Mouse (Mus musculus) neural tube, embryonic 14.5 days (tissue): ENCODE measurements around the gene Prtn3. TPM values are rescaled to one million over a fixed set of nuclear protein-coding genes. Genes with fewer than 3 reads are reported as not detected.

Source experiments
- ATAC-seq: fragments of 200-750 bp; cut with Nextera tagmentation; 2 replicates; pipeline ENCODE4 v1.8.0; 2017; ENCODE audit warnings: low read depth, mild to moderate bottlenecking, moderate TSS enrichment, moderate library complexity
- H3K27ac ChIP-seq: fragments of 300-500 bp; sonication (generic); 2 replicates; pipeline ENCODE4 v1.5.1; 2014; ENCODE audit warnings: low read depth, mild to moderate bottlenecking, control low read depth, low read length, moderate library complexity, mixed read lengths
- H3K27me3 ChIP-seq: fragments of 300-500 bp; sonication (generic); 2 replicates; pipeline ENCODE4 v1.6.1; 2014; ENCODE audit warnings: low read length; ENCODE audit not compliant: control insufficient read depth, insufficient read depth
- H3K36me3 ChIP-seq: fragments of 300-500 bp; sonication (generic); 2 replicates; pipeline ENCODE4 v1.6.1; 2014; ENCODE audit warnings: low read length, mixed read lengths; ENCODE audit not compliant: control insufficient read depth, insufficient read depth
- H3K4me1 ChIP-seq: fragments of 300-500 bp; sonication (generic); 2 replicates; pipeline ENCODE4 v1.6.1; 2014; ENCODE audit warnings: low read length; ENCODE audit not compliant: control insufficient read depth, insufficient read depth
- H3K4me2 ChIP-seq: fragments of 300-500 bp; sonication (generic); 2 replicates; pipeline ENCODE4 v1.6.1; 2014; ENCODE audit warnings: mild to moderate bottlenecking, low read depth, low read length, control low read depth
- H3K4me3 ChIP-seq: fragments of 300-500 bp; sonication (generic); 2 replicates; pipeline ENCODE4 v1.5.1; 2014; ENCODE audit warnings: low read depth, low read length, control low read depth, mixed read lengths
- H3K9ac ChIP-seq: fragments of 300-500 bp; sonication (generic); replicated peaks from 2 replicates; pipeline ENCODE4 v1.6.1; 2014; ENCODE audit warnings: low read depth, mild to moderate bottlenecking, control low read depth, low read length, mixed read lengths
- H3K9me3 ChIP-seq: fragments of 300-500 bp; sonication (generic); 2 replicates; pipeline ENCODE4 v1.6.1; 2016; ENCODE audit warnings: low read length; ENCODE audit not compliant: control insufficient read depth
- WGBS: fragments of 180-500 bp; shearing (Covaris S2); extraction: QIAGEN DNeasy Blood & Tissue Kit; methylation state at CpG from one replicate; pipeline ENCODE4 v1.1.7; 2014; 5-methylcytosine and 5-hydroxymethylcytosine counted together
- polyA plus RNA-seq: library from polyadenylated mRNA; unstranded; fragments of >200 nt; fragmentation: Nextera tagmentation; extraction: Ambion mirVana; gene quantifications from 2 replicates; pipeline ENCODE4 v1.2.1, GENCODE M21; 2014

Prtn3 gene
- polyA plus RNA-seq, 1 experiment from 2014 or later: 11.1 TPM

GRCm38 (mm10) chr10:79853392-79853791, 20.9 kb upstream of the Prtn3 start:
- H3K4me3 ChIP-seq: peak overlapping the region; percentile 97
- H3K36me3 ChIP-seq: peaks cover 9% of the 10 kb centered on the region
- no peaks in the 10 kb centered on the region for H3K27me3 ChIP-seq
- ATAC-seq: peak; percentile 26
- peak overlapping the region; percentile 99 for H3K27ac ChIP-seq
- peak overlapping the region; percentile 64 for H3K9ac ChIP-seq
- H3K4me2 ChIP-seq: peak overlapping the region; percentile 95
- WGBS: 0% methylated on average over 15 of the region's 15 CpGs
- no peaks in the 10 kb centered on the region for H3K9me3 ChIP-seq
- H3K4me1 ChIP-seq: peaks cover 51% of the 10 kb centered on the region

DNA sequence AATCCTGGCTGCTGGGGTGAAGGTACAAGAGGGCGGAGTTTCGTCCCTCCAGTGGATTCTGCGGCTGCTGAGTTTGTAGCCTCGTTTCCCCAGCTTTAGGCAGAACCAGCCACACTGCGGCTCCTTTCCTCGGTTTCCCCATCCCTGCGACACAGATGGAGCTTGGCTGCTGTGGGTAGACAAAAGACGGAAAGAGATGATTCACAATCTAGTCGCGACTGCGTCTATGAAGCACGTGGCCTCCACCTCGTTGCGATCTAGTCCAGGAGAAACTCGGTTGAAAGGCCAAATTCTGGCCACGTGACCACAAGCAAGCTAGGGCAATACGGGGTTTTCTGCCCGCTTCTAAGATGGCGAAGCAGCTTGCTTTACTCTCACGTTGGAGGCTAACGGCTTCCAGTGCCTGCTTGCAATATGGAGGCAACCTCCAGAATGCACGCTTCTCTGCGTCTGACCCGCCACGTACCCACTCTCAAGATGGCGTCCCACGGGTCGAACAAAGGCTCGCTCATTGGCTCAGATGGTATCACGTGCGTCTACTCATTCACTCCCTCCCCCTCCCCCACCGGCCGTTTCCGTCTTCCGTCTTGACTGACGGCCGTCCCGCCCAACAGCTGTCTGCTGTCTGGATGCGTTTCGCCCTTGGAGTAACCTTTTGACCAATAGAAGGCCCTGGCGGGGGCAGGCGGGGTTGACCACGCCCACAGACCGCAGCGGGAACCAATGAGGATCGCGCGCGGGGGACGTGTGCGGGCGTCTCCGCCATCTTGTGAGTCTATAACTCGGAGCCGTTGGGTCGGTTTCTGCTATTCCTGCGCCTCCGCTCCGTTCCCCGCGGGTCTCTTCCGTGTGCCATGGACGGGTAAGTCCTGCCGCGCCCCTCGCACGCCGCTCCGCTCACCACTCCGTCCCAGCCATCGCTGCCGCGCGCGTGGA, 20.1 kb upstream of the Prtn3 start, which contains the start of gene Ptbp1:
TSS of gene Ptbp1 (plus strand) at position 568 of the 936 bp plus-strand sequence.
- Histone ChIP-seq H3K36me3 (peaks cover 15% of the 10 kb centered on the region), H3K4me1 (peaks cover 56% of the 10 kb centered on the region), H3K27ac (peak within 1 kb of the TSS; percentile 99), H3K27me3 (no peaks in the 10 kb centered on the region), H3K9ac (peak within 1 kb of the TSS; percentile 96), H3K4me2 (peak within 1 kb of the TSS; percentile 99), H3K9me3 (no peaks in the 10 kb centered on the region), H3K4me3 (peak within 1 kb of the TSS; percentile 97)
- under 1% methylated on average over 75 of the region's 75 CpGs for WGBS
- peak; percentile 93 for ATAC-seq

GRCm38 (mm10) chr10:79854801-79855541, 19.3 kb upstream of the Prtn3 start:
- Histone ChIP-seq H3K9me3 (no peaks in the 10 kb centered on the region), H3K4me1 (peaks cover 58% of the 10 kb centered on the region), H3K27ac (peak overlapping the region; percentile 99), H3K4me2 (peak overlapping the region; percentile 99), H3K9ac (peak overlapping the region; percentile 96), H3K4me3 (peak overlapping the region; percentile 97), H3K36me3 (peaks cover 24% of the 10 kb centered on the region), H3K27me3 (no peaks in the 10 kb centered on the region)
- WGBS: under 1% methylated on average over 77 of the region's 83 CpGs
- ATAC-seq: peak; percentile 36

DNA sequence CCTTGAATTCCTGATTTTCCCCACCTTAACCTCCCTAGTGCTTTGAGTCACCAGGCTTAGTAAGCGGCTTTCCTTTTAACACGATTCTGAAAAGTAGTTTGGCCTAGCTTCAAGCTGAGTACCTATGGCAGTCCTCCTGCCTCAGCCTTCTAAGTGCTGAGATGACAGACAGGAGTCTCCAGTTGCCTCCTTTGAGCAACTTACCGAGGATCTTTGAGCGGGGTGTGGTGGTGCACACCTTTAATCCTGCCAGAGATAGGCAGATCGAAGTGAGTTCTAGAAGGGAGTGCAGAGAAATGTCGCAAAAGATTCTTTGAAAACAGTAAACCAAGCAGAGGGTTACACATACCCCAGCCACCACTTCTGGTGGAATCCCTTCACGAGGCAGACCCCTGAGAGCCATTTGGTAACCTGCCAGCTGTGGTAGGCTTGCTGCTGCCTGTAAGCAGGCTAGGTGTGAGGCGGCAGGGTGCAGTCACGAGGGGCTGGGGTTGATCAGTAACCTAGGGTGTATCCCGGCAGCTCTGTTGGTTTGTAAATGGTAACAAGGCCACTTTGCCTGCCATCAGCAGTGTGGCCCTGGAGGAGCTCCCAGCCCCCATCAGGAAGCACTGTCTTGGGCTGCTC, 18.6 kb upstream of the Prtn3 start:
- Histone ChIP-seq H3K27me3 (no peaks in the 10 kb centered on the region; the same call in 1 of the 2 replicates), H3K9me3 (no peaks in the 10 kb centered on the region), H3K36me3 (peaks cover 31% of the 10 kb centered on the region), H3K27ac (peak overlapping the region; percentile 99), H3K4me1 (peaks cover 58% of the 10 kb centered on the region), H3K4me3 (peak overlapping the region; percentile 97), H3K9ac (peak overlapping the region; percentile 96), H3K4me2 (peak overlapping the region; percentile 99)
- ATAC-seq: no peak
- 3% methylated on average over 10 of the region's 10 CpGs for WGBS

DNA sequence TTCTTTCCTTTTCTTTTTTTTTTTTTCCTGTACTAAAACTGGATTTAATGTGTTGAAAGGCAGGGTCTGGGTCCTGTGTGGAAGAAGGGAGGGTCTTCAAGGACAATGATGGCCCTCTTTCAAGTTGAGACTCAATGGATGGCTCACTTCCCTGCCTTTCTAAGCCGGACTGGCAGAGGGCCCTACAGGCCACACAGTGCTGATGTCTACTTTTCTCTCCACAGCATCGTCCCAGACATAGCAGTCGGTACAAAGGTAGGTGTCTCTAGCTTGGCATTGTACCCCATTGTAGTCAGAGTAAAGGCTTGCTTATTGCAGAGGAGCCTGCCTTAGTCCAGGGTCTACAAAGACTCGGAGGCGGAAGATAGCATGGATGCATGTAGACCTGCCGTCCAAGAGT, 18.0 kb upstream of the Prtn3 start:
- H3K27me3 ChIP-seq: no peaks in the 10 kb centered on the region; the same call in 1 of the 2 replicates
- H3K4me1 ChIP-seq: peaks cover 58% of the 10 kb centered on the region
- H3K4me2 ChIP-seq: peak overlapping the region; percentile 99
- peaks cover 37% of the 10 kb centered on the region for H3K36me3 ChIP-seq
- no peaks in the 10 kb centered on the region for H3K9me3 ChIP-seq
- no peak for ATAC-seq
- peak overlapping the region; percentile 97 for H3K4me3 ChIP-seq
- H3K9ac ChIP-seq: peak overlapping the region; percentile 96
- 50% methylated on average over 6 of the region's 6 CpGs for WGBS
- H3K27ac ChIP-seq: peak overlapping the region; percentile 99; the same call in 1 of the 2 replicates

GRCm38 (mm10) chr10:79856704-79857451, 17.4 kb upstream of the Prtn3 start:
- Histone ChIP-seq H3K4me1 (peaks cover 54% of the 10 kb centered on the region), H3K27me3 (no peaks in the 10 kb centered on the region; the same call in 1 of the 2 replicates), H3K9ac (peak overlapping the region; percentile 96), H3K9me3 (no peaks in the 10 kb centered on the region), H3K27ac (peak overlapping the region; percentile 99), H3K36me3 (peaks cover 43% of the 10 kb centered on the region), H3K4me2 (peak overlapping the region; percentile 99), H3K4me3 (peak overlapping the region; percentile 97)
- WGBS: 52% methylated on average over 7 of the region's 7 CpGs
- no peak for ATAC-seq

GRCm38 (mm10) chr10:79857452-79857811, 16.8 kb upstream of the Prtn3 start:
- Histone ChIP-seq H3K27ac (peak overlapping the region; percentile 62), H3K4me1 (peaks cover 48% of the 10 kb centered on the region), H3K27me3 (no peaks in the 10 kb centered on the region; the same call in 1 of the 2 replicates), H3K4me3 (peak overlapping the region; percentile 97), H3K9ac (peak overlapping the region; percentile 96; the same call in 1 of the 2 replicates), H3K4me2 (peak overlapping the region; percentile 99), H3K36me3 (peaks cover 48% of the 10 kb centered on the region), H3K9me3 (no peaks in the 10 kb centered on the region)
- WGBS: 27% methylated on average over 4 of the region's 4 CpGs
- ATAC-seq: no peak

DNA sequence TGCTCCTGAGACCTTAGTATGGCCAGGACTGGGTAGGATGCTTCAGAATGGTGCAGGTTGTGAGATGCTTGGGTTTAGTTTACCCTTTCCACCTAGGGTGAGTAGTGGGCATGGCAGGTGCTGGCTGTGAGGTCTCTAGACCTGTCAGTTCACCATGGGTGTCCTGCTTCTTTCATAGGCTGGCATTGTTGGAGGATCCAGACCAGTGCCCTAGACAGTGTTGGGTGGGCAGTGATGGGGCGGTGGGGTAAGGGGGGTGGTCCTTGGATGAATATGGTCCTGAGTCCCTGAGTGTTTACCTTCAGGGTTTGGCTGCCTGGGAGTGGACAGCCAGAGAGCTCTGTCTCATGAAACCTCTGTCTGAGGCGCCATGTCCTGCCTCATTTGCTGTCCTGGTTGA, 16.4 kb upstream of the Prtn3 start:
- no peak for ATAC-seq
- no peaks in the 10 kb centered on the region for H3K9me3 ChIP-seq
- H3K27ac ChIP-seq: peak overlapping the region; percentile 56
- H3K9ac ChIP-seq: 0 out of 2 replicates have a peak overlapping the region, but pooled peaks have one; percentile 12
- peak overlapping the region; percentile 99 for H3K4me2 ChIP-seq
- H3K4me3 ChIP-seq: 0 out of 2 replicates have a peak overlapping the region, but pooled peaks have one; percentile 97
- no peaks in the 10 kb centered on the region; the same call in 1 of the 2 replicates for H3K27me3 ChIP-seq
- WGBS: 74% methylated on average over 2 of the region's 2 CpGs
- peaks cover 53% of the 10 kb centered on the region for H3K36me3 ChIP-seq
- peaks cover 44% of the 10 kb centered on the region for H3K4me1 ChIP-seq
